Mouse (Mus musculus) liver, embryonic 14.5 days (tissue): ENCODE measurements at regions not wholly inside any gene's neighbourhood (a gene's known extent, or its start where the extent isn't known, plus 50 kb on each side); places are given as distances from the start of the nearest gene placed in this dataset.

Source experiments
- CTCF ChIP-seq: IDR thresholded peaks from 2 replicates; pipeline ENCODE4 v1.5.1; 2016; ENCODE audit warnings: antibody characterized with exemption, low read depth, control low read depth
- EP300 ChIP-seq: IDR thresholded peaks from 2 replicates; pipeline ENCODE4 v1.6.1; 2016; ENCODE audit warnings: antibody characterized with exemption, low read depth

GRCm38 (mm10) chr14:9460006-9460405 is 794.0 kb upstream of the 4930452B06Rik start:
- TF ChIP-seq CTCF (no peak), EP300 (no peak)
